Mouse (Mus musculus) retina, postnatal 1 day (tissue): Measurements from ENCODE around the gene Cemip.
"Not testable (repeated sequence)": the region's sequence is repeated elsewhere in the genome, so short reads cannot be mapped to it uniquely, and the experiment has no call there.

Source experiments
- DNase-seq: peaks from one replicate; pipeline ENCODE4 v3.0.0-alpha.2; 2012

Cemip gene

DNA sequence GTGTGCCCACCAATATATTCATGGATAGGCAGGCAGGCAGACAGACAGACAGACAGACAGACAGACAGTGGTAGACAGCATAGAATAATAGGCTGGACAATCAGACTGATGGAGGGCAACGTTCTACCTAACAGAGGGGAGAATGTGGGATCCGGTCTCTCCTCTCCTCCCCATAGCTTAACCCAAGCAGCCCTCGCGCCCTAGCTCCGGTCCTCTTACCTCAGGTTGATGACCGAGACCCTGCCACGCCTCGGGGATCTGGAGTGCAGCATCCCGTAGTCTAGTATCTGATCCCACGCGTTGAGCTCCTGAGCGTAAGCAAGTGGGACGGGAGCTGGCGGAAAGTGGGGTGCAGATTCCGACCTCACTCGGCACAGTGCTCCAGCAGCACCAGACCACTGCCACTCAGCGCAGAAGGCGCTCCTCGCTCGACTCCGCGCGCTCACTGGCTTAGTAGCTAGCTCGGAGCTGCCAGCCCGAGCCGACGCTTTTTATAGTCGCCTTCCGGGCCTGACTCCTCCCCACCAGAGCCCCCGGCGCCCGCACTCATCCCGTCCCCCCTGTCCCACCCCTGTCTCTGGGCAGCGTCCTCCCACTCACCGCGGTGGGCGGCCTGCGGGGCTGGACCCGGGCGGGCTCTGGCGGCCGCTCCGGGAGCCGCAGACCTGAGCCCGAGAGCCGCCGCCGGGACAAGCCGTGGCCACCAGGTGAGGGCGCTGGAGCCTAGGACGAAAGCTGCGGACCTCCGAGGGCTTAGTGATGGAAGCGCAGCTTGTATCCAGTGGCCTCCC, at the start of gene Cemip:
Gene Cemip, minus strand, starts transcription at position 464 of the 791 bp plus-strand sequence.
- peak; percentile 87 for DNase-seq

DNA sequence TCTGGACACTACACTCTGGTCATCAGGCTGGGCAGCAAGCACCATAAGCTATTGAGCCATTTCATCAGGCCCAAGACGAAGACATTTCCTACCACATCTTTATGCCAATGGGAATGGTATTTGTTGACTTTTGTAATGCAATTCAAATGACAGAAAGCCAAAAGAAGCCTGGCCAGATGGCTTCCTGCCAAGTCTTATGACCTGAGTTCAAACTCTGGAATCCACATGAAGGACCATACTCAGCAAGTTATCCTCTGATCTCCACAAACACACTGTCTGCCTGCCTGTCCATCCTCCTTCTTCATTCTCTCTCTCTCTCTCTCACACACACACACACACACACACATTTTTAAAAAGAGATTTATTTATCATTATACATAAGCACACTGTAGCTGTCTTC, 46.4 kb upstream of the Cemip start:
- DNase-seq: no peak

DNA sequence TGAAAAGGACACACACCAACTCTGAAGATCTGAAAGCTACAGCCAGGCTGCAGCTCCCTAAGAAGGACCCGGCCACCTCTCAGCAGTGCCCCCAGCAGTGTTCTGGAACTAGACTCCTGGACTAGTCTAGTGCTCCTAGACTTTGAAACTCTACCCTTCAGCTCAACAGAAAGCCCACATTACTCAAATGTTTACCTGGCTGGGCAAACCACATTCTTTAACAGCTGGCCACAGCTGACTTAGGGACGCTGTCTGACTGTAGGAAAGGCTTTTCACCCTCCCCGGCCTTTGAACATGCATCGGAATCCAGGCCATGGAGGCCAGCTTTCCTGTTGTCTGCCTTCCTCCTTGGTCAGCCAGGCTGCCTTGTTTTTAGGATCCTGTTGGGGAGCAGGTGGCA, 45.4 kb upstream of the Cemip start:
- DNase-seq: no peak

DNA sequence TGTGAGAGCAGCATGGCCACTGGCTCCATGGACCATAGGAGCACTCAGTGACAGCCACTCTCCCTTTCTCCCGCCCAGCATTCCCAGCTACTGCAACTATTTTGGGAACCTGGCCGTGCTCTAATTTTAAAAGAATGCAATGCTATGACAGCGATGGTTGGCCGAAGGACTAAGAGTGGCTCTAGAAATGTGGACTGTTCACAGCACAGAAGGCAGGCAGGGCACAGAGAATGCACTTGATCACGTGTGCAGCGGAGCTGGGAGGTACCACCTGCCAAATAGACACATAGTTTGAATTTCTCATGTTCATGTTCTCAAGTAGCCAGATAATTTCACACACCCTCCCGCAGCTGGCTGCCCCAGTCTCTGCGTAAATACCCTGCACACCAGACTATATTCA, 42.4 kb upstream of the Cemip start:
- no peak for DNase-seq

DNA sequence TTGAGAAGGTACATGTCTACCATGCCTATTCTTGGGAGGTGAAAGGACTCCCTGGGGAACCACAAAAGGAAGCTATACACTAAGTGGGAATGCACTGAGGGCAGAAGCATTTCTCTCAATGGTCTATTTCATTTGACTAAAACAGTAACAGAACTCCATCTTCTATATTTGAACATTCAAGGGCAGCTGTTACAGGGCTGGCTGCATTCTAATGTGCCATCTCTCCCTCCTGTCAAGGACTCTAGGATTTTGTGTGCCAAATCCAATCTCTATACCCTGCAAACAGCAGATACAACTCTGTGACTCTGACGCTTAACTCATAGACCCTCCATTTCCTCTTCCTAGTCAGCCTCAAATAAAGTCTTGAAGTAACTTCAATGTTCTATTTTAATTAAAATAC, 39.4 kb upstream of the Cemip start:
- DNase-seq: no peak

DNA sequence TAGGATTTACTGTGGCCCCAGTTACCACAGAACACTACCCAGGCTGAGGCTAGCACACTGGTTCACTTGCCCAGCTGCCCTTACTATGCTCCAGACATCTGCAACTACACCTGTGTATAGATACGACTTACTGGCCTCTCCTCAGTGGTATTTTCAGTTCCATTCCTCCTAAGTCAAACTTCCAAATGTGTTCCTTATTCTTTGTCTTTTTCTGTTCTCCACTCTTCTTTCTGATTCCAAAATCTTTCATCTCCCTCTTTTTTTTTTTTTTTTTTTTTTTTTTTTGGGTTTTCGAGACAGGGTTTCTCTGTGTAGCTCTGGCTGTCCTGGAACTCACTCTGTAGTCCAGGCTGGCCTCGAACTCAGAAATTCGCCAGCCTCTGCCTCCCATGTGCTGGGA, 37.3 kb upstream of the Cemip start:
- DNase-seq: not testable (repeated sequence)

DNA sequence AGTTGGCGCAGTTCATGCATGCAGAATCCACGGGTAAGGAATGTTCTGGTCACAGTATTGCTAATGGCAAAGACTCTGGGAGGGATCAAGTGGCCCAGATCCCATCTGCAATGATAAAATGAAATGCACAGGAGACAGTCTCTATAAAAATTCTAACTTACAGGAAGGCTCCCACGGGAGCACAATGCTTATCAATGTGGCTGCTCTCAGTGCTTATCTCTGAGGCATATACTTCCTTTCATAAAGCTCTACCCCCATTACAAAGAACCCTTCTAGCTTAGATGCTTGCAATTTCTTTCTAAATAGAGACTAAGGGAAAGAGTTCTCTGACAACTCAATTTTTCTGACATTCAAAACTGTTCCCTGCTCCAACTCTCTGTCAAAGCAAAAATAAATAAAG, 35.5 kb upstream of the Cemip start:
- DNase-seq: no peak

DNA sequence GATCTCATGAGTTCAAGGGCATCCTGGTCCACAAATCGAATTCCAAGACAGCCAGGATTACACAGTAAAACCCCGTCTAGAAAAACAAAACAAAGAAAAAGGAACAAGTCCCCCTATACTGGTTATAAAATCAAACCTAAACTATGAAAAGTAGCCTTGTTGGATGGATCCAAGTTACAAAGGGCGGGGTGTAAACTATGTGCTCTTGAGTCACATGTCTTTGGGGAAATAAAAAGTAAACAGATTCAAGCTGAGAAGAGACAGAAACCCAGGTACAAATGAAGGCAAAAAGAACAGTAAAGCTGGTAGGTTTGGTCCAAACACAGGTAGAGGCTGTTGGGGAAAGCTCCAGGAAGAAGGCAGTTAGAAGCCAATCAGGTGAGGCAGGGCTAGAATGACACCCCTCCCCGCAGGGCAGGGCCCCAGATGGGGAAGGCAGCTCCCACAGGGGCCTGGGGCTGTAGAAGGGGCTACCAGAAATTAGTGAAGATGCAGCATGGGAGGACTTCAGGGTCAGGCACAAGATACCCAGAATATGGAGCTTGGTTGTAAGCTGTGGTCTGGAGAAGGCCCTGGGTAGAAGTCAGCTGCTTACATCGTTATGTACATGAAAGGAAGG, 33.9 kb upstream of the Cemip start:
- no peak for DNase-seq

DNA sequence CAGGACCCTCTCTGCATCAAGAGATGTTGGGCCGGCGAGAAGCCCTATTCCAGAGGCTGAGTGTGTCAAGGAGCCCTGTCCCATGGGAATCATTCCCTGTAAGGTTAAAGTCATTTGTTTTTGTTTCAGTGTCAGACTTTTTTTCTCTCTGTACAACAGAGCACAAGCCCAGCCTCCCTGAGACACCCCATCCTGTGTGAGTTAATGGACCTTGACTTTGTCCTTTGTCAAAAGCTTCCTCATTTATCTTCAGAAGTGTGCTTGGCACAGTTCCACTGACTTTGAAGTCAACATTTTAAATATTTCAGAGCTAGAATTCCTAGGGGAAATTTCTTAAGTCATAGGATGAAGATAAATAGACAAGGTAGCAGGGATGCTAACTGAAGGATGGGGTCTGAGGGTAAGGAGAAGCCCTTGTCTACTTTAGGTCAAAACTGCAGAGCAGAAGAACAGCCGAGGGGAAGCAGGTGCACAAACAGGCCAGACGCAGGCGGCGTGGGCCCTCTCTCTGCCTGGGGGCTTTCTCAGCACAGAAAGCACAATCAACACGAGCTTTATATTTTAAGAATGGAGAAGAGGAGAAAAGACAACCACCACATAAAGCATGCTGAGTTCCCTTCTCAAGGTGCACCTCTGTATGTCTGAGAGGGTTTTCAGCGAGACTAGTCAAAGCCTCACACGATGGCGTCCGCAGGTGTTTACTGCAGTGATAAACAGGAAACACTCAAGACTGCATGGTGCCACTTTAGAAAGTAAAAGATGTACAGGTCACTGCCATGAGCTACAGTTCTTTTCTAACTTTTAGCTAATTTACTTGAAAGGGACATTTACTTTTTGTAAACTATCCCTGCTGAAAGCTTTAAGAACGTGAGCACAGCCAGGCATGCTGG, 33.2 kb upstream of the Cemip start:
- DNase-seq: no peak

DNA sequence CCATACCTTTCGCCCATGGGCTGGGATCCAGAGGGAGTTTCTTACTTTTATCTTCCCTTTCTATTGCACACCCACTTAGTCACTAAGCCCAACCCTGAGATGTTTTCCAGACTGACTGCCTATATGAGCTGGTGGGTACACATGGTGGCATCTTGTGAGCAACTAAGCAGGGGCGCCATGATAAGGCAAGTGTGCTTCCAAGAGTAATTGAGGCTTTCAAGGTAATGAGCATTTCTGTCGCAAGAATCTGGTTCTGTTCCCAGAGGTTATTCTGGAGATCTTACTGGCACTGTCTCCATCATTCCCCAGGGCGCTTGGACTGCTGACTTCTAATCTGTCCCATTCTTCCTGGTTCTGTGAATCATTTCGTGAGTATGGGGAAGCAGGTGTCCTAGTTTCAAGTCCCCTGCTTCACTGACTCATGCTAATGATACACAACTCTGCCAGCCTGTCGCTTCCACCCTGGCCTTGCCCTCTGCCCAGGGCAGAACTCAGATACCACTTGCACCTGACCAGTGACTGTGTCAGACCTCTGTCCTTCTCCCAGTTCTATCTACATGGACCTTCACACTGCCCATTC, 31.3 kb upstream of the Cemip start:
- no peak for DNase-seq

DNA sequence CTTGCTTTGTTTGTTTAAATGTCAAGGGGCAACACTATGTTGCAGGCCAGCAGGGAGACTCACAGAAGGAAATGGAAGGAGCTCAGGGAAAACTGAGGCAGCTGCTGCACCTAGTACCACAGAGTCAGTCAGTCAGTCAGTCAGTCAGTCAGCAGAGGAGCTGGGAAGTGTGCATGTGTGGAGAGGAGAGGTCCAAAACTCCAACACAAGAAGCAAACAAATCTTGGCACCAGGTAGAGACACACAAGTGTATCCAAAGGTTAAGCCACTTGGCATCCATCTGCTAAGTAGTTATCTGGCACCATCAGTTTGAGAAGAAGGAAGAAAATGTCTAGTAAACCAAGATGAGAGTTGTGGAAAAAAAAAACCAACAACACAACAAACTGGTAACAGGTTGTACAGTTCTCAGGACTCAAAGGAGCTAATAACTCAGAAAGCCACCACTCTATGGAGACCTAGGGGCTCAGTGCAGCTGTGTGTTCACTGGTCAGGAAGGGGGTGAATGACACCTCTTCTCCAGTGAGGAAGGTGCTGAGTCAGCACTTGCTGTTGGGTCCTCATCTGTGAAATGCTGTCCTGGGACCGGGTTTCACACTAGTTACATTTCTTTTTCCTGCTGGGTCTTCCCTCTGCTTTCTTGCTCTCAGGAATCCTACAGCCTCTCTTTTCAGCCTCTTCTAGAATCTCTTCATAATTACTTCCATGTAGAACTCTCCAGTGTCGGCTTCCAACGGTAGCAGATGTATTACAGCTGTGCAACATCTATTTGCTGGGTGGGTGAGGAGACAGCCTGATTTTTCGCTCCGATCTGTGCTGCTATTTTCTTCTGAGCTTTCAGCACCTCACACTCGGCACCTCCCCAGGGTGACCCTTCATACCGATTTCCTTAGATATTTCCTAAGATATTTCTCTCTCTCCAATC, 30.6 kb upstream of the Cemip start:
- no peak for DNase-seq

DNA sequence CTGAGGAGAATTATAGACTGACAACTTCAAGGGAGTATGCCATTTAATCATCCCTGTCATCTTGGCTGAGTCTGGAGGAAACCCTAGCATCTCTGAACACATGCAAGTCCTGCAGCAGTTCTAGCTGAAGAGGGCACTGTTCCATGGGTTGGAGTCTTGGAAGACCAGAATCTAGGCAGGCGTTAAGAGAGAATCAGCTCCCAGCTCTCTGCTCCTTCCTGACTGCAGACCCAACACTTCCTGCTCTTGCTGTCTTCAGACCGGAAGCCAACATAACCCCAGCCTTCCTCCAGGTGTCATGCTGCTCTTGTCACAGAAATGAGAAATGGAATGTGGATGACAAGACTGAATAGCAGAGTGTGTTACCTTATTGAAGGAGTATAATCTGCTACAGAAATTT, 29.1 kb upstream of the Cemip start:
- no peak for DNase-seq

DNA sequence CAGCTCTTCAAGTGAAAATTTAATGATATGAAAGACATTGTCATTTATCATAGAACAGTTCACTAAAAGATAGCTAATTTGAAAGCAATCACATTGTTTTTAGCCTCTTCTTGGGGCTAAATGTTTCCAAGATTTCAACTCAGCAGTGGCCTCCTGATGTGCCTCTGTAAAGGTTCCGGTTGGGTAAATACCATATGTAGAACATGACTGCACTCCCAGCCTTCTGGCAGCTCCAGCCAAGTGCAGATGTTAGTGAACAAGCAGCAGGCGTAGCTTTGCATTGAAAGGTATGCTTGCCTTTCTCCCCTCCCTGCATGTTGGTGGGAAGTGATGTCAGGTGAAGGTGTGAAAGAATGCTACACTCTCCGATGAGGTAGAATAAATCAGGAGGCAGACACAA, 28.5 kb upstream of the Cemip start:
- no peak for DNase-seq

DNA sequence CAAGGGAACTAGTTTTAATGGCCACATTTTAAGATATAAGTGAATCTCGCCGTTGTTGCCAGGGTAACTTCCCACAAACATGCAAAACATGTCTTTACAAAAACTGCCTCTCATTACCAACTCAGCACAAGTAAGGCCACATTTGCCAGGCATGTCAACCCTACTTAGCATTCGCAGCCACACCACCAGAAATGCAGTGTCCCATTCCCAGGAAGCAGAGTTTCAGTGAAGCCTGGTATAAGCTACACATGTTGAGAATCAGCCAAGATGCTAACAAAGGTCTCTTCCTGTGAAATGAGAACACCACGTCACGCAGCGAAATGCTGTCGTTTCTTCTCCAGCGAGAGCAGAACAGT, 26.7 kb upstream of the Cemip start:
- DNase-seq: peak; percentile 42

DNA sequence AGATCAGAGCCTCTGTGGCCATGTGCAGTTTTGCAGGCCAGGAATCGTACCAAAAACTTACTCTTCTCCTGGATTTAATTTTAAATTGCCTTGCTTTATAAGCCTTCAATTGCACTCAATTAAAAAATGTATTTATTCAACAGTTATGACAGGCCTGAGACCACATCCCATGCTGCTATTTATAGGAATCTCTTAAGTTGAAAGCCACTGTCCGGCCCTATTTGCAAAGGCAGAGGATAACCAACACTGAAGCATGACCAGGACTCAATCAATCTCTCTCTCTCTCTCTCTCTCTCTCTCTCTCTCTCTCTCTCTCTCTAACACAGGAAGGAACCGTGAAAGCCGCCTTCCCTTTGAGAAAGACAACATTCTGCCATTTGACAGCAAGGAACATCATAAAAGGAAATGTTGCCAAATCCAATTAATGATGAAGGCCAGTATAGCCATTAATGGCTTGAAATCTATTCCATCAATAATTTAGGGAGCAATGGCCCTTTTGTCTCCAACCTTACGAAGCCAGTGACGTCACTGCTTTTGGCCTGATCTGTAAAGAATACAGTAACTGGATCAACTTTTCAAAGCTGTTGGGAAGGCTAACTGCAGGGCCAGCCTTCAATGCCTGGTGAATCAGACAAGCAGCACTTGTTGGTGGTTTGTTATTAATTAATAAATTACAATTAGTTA, 26.2 kb upstream of the Cemip start:
- peak; percentile 48 for DNase-seq

DNA sequence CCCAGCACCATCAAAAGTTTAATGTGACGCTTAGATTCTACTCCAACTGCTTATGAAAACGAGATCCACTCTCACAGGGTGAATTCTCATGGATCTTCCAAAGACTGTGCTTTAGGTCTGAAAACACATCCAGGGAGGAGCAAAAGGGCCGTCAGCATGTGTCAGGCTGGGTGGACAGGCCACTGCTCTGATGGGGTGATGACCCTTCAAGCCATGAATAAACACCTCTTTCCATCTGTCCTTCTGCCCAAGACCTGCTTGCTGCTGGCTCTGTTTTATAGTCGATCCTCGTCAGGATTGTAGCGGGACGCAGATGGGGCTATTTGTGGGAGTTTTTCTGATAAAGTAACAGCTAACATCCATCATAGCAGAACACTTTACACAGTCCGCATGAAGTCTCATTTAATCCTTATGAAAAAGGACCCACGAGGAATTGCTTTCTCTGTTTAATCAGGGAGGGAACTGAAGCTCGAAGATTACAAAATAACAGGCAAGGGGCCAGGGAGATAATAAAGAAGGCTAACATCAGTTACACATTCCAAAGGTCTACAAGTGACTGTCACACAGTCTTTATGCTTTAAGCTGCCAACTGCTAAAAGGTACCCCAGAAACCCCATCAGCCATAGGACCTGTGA, 25.5 kb upstream of the Cemip start:
- no peak for DNase-seq

DNA sequence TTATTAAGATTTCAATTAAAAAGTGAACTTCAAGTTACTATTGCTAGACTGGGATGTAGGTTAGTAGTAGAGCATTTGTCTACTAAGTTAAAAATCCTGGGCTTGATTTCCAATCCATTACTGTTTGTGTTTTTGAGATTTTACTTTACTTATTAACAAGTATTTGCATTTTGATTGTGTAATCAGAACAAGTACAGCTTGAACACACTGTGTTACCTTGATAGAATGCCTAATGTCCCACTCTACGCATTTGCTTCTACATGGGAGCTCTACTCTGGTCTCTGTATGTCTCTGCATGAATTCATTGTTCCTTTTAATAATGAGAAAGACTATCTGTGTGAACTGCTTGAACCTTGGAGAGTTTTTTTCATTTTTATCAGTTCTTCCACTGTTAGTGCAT, 20.6 kb upstream of the Cemip start:
- no peak for DNase-seq

DNA sequence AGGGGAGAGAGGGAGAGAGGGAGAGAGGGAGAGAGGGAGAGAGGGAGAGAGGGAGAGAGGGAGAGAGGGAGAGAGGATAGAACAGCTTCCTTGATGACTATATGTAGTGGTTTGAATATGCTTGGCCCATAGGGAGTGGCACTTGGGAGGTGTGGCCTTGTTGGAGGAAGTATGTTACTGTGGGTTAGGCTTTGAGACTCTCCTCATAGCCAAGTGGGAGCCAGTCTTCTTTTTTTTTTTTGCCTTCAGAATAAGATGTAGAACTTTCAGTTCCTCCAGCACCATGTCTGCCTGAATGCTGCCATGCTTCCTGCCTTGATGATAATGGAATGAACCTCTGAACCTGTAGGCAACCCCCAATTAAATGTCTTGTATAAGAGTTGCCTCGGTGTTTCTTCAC, 16.3 kb upstream of the Cemip start:
- no peak for DNase-seq

DNA sequence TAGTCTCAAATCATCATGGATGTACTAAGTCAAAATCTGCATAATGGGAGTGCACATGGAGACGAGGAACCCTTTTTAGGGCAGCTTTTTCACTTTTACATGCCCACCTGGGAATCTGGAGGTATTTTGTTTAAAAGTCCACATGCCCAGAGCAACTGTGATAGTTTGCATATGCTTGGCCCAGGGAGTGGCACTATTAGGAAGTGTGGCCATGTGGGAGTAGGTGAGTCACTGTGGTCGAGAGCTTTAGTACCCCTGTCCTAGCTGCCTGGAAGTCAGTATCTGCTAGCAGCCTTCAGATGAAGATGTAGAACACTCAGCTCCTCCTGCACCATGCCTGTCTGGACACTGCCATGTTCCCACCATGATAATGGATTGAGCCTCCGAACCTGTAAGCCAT, 14.4 kb upstream of the Cemip start:
- DNase-seq: no peak

DNA sequence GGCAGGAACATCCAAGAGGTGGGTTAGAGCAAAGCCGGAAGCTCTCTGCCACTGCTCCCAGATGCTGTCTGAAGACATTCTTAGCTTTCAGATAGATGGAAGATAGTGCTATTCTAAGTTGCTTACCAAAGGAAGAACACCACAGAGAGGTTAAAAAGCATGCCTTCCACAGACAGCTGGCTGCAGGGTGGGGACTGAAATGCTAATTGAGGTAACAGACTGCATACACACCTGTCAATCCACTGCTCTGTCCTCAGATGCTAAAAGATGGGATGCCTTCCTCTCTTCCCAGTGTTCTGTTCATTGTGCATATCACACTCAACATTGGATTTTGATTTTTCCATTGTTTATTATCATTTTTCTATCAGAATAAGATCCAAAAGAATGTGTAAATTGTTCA, 11.8 kb upstream of the Cemip start:
- no peak for DNase-seq

DNA sequence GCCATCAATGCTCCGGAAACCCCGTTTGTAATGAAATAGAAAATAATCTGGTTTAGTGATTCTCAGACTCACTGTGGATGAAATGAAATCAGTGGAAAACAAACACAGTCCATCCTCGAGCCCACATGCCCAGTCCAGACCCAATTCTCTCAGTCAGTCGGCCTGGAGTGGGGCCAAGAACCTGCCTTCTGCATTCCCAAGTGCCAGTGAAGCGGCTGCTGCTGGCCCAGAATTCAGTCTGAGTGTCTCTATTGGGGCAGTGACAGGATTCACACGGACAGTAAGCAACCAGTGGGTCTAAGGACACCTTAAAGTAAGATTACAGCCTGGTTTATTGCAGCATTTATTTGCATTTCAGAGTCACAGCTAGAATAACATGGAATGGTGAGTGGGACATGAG, 10.2 kb upstream of the Cemip start:
- DNase-seq: no peak
